Mouse (Mus musculus) liver, postnatal 0 days (tissue): ENCODE data around the gene Ncor1.
A peak's percentile ranks its signal among the peaks of the same experiment; 100 is the strongest.

Source experiments
- CTCF ChIP-seq: sonication (generic); IDR thresholded peaks from 2 replicates; pipeline ENCODE4 v1.5.1; 2016; ENCODE audit warnings: antibody characterized with exemption, low read depth
- EP300 ChIP-seq: IDR thresholded peaks from 2 replicates; pipeline ENCODE4 v1.6.1; 2016; ENCODE audit warnings: antibody characterized with exemption, low read depth, mild to moderate bottlenecking

- TF ChIP-seq CTCF = no peak
- TF ChIP-seq EP300 = peak; percentile 35; the same call in 1 of the 2 replicates
Measured at GRCm38 (mm10) chr11:62487540-62488350, 29.4 kb upstream of the Ncor1 start.
